In the genomic region with DNA sequence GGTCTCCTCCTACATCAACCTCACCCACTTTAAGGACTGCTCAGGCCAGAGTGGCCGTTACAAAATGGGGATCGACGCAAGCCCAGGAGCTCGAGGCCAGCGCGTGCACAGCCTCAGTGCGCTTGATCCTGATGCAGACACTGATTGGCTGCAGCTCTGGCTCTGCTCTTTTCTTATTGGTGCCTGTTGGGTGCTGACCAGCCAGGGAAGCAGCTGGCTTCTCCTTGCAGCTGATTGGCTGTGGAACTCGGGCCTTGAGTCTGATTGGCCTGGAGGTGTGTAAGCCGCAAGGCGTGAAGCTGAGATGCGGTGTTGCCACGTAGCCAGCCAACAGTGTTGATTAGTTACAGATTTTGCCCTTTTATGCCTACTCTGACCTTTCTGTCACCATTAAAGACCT, we compare ENCODE assay signal across 10 mouse cellular contexts. TPM values are rescaled to one million over a fixed set of nuclear protein-coding genes. Genes with fewer than 3 reads are reported as not detected.
DNase-seq lines count a peak whose midpoint lies in the region; ATAC-seq and TF ChIP-seq lines count a peak whose summit lies in the region.
"Had no signal": no experiment of that assay in that cellular context is flagged by ENCODE, and none has a peak within 500 bp of the region (broad histone marks: within the 10 kb centered on the region; RNA-seq: fewer than 3 reads in every experiment).

A gene (minus strand): TSS at position 124 of the 400 bp plus-strand sequence.

- no peaks in the 10 kb centered on the region for H3K9me3 ChIP-seq in lung, postnatal 0 days (ENCODE audit: low read length)
- no peaks in the 10 kb centered on the region for H3K9me3 ChIP-seq in forebrain, embryonic 14.5 days (replicated peaks; ENCODE audit: control insufficient read depth, low read length)
- no peaks in the 10 kb centered on the region for H3K9me3 ChIP-seq in liver, embryonic 13.5 days (replicated peaks)
- H3K9me3 ChIP-seq in stomach, embryonic 16.5 days (replicated peaks; ENCODE audit: control insufficient read depth, low read length): no peaks in the 10 kb centered on the region

- no peak for ATAC-seq in lung, postnatal 0 days
- ATAC-seq in forebrain, embryonic 14.5 days: no peak
- ATAC-seq in liver, embryonic 13.5 days (ENCODE audit: low read depth): no peak
- ATAC-seq in stomach, embryonic 16.5 days (ENCODE audit: insufficient read depth, low FRiP score): no peak

- no peak for DNase-seq in lung, postnatal 0 days (ENCODE audit: low spot score)
- no peak for DNase-seq in lung, postnatal 4 days
- no peak for DNase-seq in forebrain, embryonic 14.5 days (ENCODE audit: low spot score)
- no peak for DNase-seq in liver, embryonic 13.5 days
- no peak for DNase-seq in left cerebral cortex, postnatal 10 days (ENCODE audit: extremely low spot score in 1 of 2, low spot score in 2 of 2)
- DNase-seq in frontal cortex, adult 2 months (ENCODE audit: extremely low spot score in 1 of 2, low spot score in 1 of 2): no peak
- DNase-seq: cerebellum, postnatal 25 days; layer of hippocampus, postnatal 36 days had no signal

- no peak for TF ChIP-seq CTCF in lung, postnatal 0 days (IDR thresholded peaks at IDR 0.05)

- no peak within 1 kb of the TSS for H3K4me3 ChIP-seq in lung, postnatal 0 days (ENCODE audit: low read depth, low read length)
- peak within 1 kb of the TSS; percentile 13; the same call in 1 of the 2 replicates for H3K4me3 ChIP-seq in forebrain, embryonic 14.5 days (ENCODE audit: low read depth, low read length)
- no peak within 1 kb of the TSS for H3K4me3 ChIP-seq in liver, embryonic 13.5 days (replicated peaks)
- no peak within 1 kb of the TSS for H3K4me3 ChIP-seq in stomach, embryonic 16.5 days (replicated peaks; ENCODE audit: low read length)

- no peaks in the 10 kb centered on the region for H3K36me3 ChIP-seq in lung, postnatal 0 days (ENCODE audit: insufficient read depth, low read length)
- no peaks in the 10 kb centered on the region for H3K36me3 ChIP-seq in forebrain, embryonic 14.5 days (ENCODE audit: control insufficient read depth, insufficient read depth, low read length)
- H3K36me3 ChIP-seq in liver, embryonic 13.5 days: no peaks in the 10 kb centered on the region
- H3K36me3 ChIP-seq in stomach, embryonic 16.5 days (ENCODE audit: control insufficient read depth, insufficient read depth, low read length): no peaks in the 10 kb centered on the region

- no peaks in the 10 kb centered on the region for H3K27me3 ChIP-seq in lung, postnatal 0 days (replicated peaks; ENCODE audit: insufficient read depth, low read length)
- H3K27me3 ChIP-seq in forebrain, embryonic 14.5 days (replicated peaks; ENCODE audit: control insufficient read depth, insufficient read depth, low read length): no peaks in the 10 kb centered on the region
- H3K27me3 ChIP-seq in liver, embryonic 13.5 days: peaks cover 7% of the 10 kb centered on the region; the same call in 1 of the 2 replicates
- H3K27me3 ChIP-seq in stomach, embryonic 16.5 days (ENCODE audit: control insufficient read depth, insufficient read depth, low read length): no peaks in the 10 kb centered on the region

- WGBS in lung, postnatal 0 days: 84% methylated on average over 12 of the region's 12 CpGs
- 91% methylated on average over 12 of the region's 12 CpGs for WGBS in forebrain, embryonic 14.5 days
- WGBS in liver, embryonic 13.5 days (ENCODE audit: insufficient replicate concordance): 88% methylated on average over 12 of the region's 12 CpGs
- 92% methylated on average over 12 of the region's 12 CpGs for WGBS in stomach, embryonic 16.5 days

- H3K27ac ChIP-seq in lung, postnatal 0 days (ENCODE audit: low read length): peak within 1 kb of the TSS; percentile 88
- H3K27ac ChIP-seq in forebrain, embryonic 14.5 days (ENCODE audit: low read depth, low read length): no peak within 1 kb of the TSS; the same call in 1 of the 2 replicates
- H3K27ac ChIP-seq in liver, embryonic 13.5 days: no peak within 1 kb of the TSS
- peak within 1 kb of the TSS; percentile 85 for H3K27ac ChIP-seq in stomach, embryonic 16.5 days (ENCODE audit: low read length)

- no peak within 1 kb of the TSS for H3K9ac ChIP-seq in lung, postnatal 0 days (replicated peaks; ENCODE audit: low read depth)
- no peak within 1 kb of the TSS for H3K9ac ChIP-seq in forebrain, embryonic 14.5 days (ENCODE audit: low read length)
- H3K9ac ChIP-seq in liver, embryonic 13.5 days: no peak within 1 kb of the TSS
- H3K9ac ChIP-seq in stomach, embryonic 16.5 days (ENCODE audit: low read length): no peak within 1 kb of the TSS

- no peak for TF ChIP-seq EP300 in lung, postnatal 0 days (IDR thresholded peaks at IDR 0.05)

- H3K4me2 ChIP-seq in lung, postnatal 0 days (replicated peaks; ENCODE audit: low read depth, low read length): no peak within 1 kb of the TSS
- peak within 1 kb of the TSS; percentile 42 for H3K4me2 ChIP-seq in forebrain, embryonic 14.5 days (ENCODE audit: low read length)
- peak within 1 kb of the TSS; percentile 50 for H3K4me2 ChIP-seq in liver, embryonic 13.5 days
- H3K4me2 ChIP-seq in stomach, embryonic 16.5 days (ENCODE audit: low read depth, low read length): peak within 1 kb of the TSS; percentile 16

- intact Hi-C loops in left cerebral cortex, postnatal 10 days (cut with DNase I): no loop called here

- peaks cover 2% of the 10 kb centered on the region; the same call in 1 of the 2 replicates for H3K4me1 ChIP-seq in lung, postnatal 0 days (ENCODE audit: insufficient read depth, low read depth, low read length)
- H3K4me1 ChIP-seq in forebrain, embryonic 14.5 days (ENCODE audit: control insufficient read depth, insufficient read depth, low read length): no peaks in the 10 kb centered on the region
- H3K4me1 ChIP-seq in liver, embryonic 13.5 days (replicated peaks): peaks cover 28% of the 10 kb centered on the region
- H3K4me1 ChIP-seq in stomach, embryonic 16.5 days (ENCODE audit: control insufficient read depth, insufficient read depth, low read length): peaks cover 15% of the 10 kb centered on the region

RNA-seq across cellular contexts. Expression of the gene that starts here (rescaled TPM):
- polyA plus RNA-seq in lung, postnatal 0 days (2015; fragmentation: Nextera tagmentation; extraction: Ambion mirVana): 3.0 and 3.9 TPM in 2 replicates
- 0.12 and 0.34 TPM in 2 replicates for polyA plus RNA-seq in forebrain, embryonic 14.5 days (2014; fragmentation: Nextera tagmentation; extraction: Ambion mirVana)
- 0.09 and 0.20 TPM in 2 replicates for polyA plus RNA-seq in liver, embryonic 13.5 days (2015; fragmentation: Nextera tagmentation; extraction: Ambion mirVana)
- polyA plus RNA-seq in stomach, embryonic 16.5 days (2015; fragmentation: Nextera tagmentation; extraction: Ambion mirVana): 1.3 and 1.4 TPM in 2 replicates
- total RNA-seq in left cerebral cortex, postnatal 10 days (2021): not detected
- polyA plus RNA-seq in frontal cortex, adult 2 months (2012; rRNA removed): 0.04 TPM in 1 of 2 replicates, not detected in the other
- total RNA-seq: gastrocnemius, adult 18-20 months; layer of hippocampus, postnatal 36 days had no signal

Comparison
In these comparisons a context has a peak if more than half of its experiments do, and no peak if none do; other contexts are left out.
1. H3K27ac ChIP-seq: peak in lung, postnatal 0 days (single experiment) and stomach, embryonic 16.5 days (single experiment); none in forebrain, embryonic 14.5 days (single experiment) and liver, embryonic 13.5 days (single experiment).